Mouse (Mus musculus): ENCODE data around the gene Gna13. TPM values are rescaled to one million over a fixed set of nuclear protein-coding genes. Genes with fewer than 3 reads are reported as not detected.

The Gna13 gene
- 32.2 and 32.7 TPM in 2 replicates for polyA plus RNA-seq (2015; fragmentation: Nextera tagmentation; extraction: Ambion mirVana)

GRCm38 (mm10) chr11:109362463-109363190 lies at the start of gene Gna13:
Gna13 (plus strand) TSS chr11:109362831.
- H3K9ac ChIP-seq = peak within 1 kb of the TSS; percentile 92
- peak; percentile 89 for ATAC-seq
- H3K4me1 ChIP-seq (replicated peaks) = peaks cover 36% of the 10 kb centered on the region
- H3K36me3 ChIP-seq = no peaks in the 10 kb centered on the region
- whole genome bisulfite sequencing = under 1% methylated on average over 52 of the region's 89 CpGs
- peak within 1 kb of the TSS; percentile 60 for H3K4me2 ChIP-seq (replicated peaks)
- peak within 1 kb of the TSS; percentile 98 for H3K27ac ChIP-seq
- H3K4me3 ChIP-seq (replicated peaks) = peak within 1 kb of the TSS; percentile 85
- H3K9me3 ChIP-seq = no peaks in the 10 kb centered on the region
- no peaks in the 10 kb centered on the region for H3K27me3 ChIP-seq (replicated peaks)

GRCm38 (mm10) chr11:109316921-109317320 lies 45.7 kb upstream of the Gna13 start:
- Histone ChIP-seq H3K36me3 (no peaks in the 10 kb centered on the region), H3K27me3 (replicated peaks) (peaks cover 3% of the 10 kb centered on the region; the same call in 1 of the 2 replicates), H3K9ac (no peak overlapping the region), H3K4me2 (replicated peaks) (no peak overlapping the region), H3K4me3 (replicated peaks) (no peak overlapping the region), H3K9me3 (no peaks in the 10 kb centered on the region), H3K27ac (no peak overlapping the region), H3K4me1 (replicated peaks) (peaks cover 3% of the 10 kb centered on the region; the same call in 1 of the 2 replicates)
- no peak for ATAC-seq
- 44% methylated on average over 4 of the region's 4 CpGs for WGBS

GRCm38 (mm10) chr11:109319471-109319870 lies 43.2 kb upstream of the Gna13 start:
- Histone ChIP-seq H3K27ac (no peak overlapping the region), H3K4me2 (replicated peaks) (no peak overlapping the region), H3K4me3 (replicated peaks) (no peak overlapping the region), H3K36me3 (no peaks in the 10 kb centered on the region), H3K27me3 (replicated peaks) (peaks cover 3% of the 10 kb centered on the region; the same call in 1 of the 2 replicates), H3K9me3 (no peaks in the 10 kb centered on the region), H3K4me1 (replicated peaks) (peaks cover 3% of the 10 kb centered on the region; the same call in 1 of the 2 replicates), H3K9ac (no peak overlapping the region)
- ATAC-seq = no peak
- 89% methylated on average over 4 of the region's 4 CpGs for WGBS

GRCm38 (mm10) chr11:109319946-109320345 lies 42.7 kb upstream of the Gna13 start:
- no peak for ATAC-seq
- Histone ChIP-seq H3K36me3 (no peaks in the 10 kb centered on the region), H3K9me3 (no peaks in the 10 kb centered on the region), H3K27me3 (replicated peaks) (peaks cover 3% of the 10 kb centered on the region; the same call in 1 of the 2 replicates), H3K4me1 (replicated peaks) (peaks cover 3% of the 10 kb centered on the region; the same call in 1 of the 2 replicates), H3K27ac (peak overlapping the region; percentile 32; the same call in 1 of the 2 replicates), H3K4me2 (replicated peaks) (no peak overlapping the region), H3K4me3 (replicated peaks) (no peak overlapping the region), H3K9ac (no peak overlapping the region)
- 72% methylated on average over 5 of the region's 5 CpGs for WGBS

GRCm38 (mm10) chr11:109320361-109320933 lies 42.2 kb upstream of the Gna13 start:
- WGBS = 40% methylated on average over 8 of the region's 8 CpGs
- Histone ChIP-seq H3K4me3 (replicated peaks) (no peak overlapping the region), H3K36me3 (no peaks in the 10 kb centered on the region), H3K9ac (no peak overlapping the region), H3K27ac (peak overlapping the region; percentile 32; the same call in 1 of the 2 replicates), H3K9me3 (no peaks in the 10 kb centered on the region), H3K4me1 (replicated peaks) (peaks cover 3% of the 10 kb centered on the region; the same call in 1 of the 2 replicates), H3K4me2 (replicated peaks) (no peak overlapping the region), H3K27me3 (replicated peaks) (no peaks in the 10 kb centered on the region; the same call in 1 of the 2 replicates)
- peak; percentile 69 for ATAC-seq

GRCm38 (mm10) chr11:109326270-109326669 lies 36.4 kb upstream of the Gna13 start:
- no peak overlapping the region for H3K9ac ChIP-seq

GRCm38 (mm10) chr11:109327381-109327780 lies 35.2 kb upstream of the Gna13 start:
- Histone ChIP-seq H3K4me1 (replicated peaks) (no peaks in the 10 kb centered on the region), H3K4me3 (replicated peaks) (no peak overlapping the region), H3K27ac (no peak overlapping the region), H3K4me2 (replicated peaks) (no peak overlapping the region), H3K9me3 (no peaks in the 10 kb centered on the region), H3K36me3 (no peaks in the 10 kb centered on the region), H3K27me3 (replicated peaks) (no peaks in the 10 kb centered on the region), H3K9ac (no peak overlapping the region)
- no peak for ATAC-seq
- WGBS = 45% methylated on average over 3 of the region's 3 CpGs

More at GRCm38 (mm10) chr11:109326270-109326669, 36.4 kb upstream of the Gna13 start:
- no peaks in the 10 kb centered on the region for H3K36me3 ChIP-seq
- no peaks in the 10 kb centered on the region for H3K27me3 ChIP-seq (replicated peaks)
- ATAC-seq = no peak
- no peak overlapping the region for H3K4me3 ChIP-seq (replicated peaks)
- no peaks in the 10 kb centered on the region for H3K4me1 ChIP-seq (replicated peaks)
- no peak overlapping the region for H3K4me2 ChIP-seq (replicated peaks)
- 50% methylated on average over 13 of the region's 13 CpGs for WGBS
- no peaks in the 10 kb centered on the region for H3K9me3 ChIP-seq
- no peak overlapping the region for H3K27ac ChIP-seq

- Histone ChIP-seq H3K4me2 (replicated peaks) (no peak overlapping the region), H3K4me3 (replicated peaks) (no peak overlapping the region), H3K27ac (no peak overlapping the region), H3K36me3 (no peaks in the 10 kb centered on the region), H3K9me3 (no peaks in the 10 kb centered on the region), H3K9ac (no peak overlapping the region), H3K4me1 (replicated peaks) (no peaks in the 10 kb centered on the region), H3K27me3 (replicated peaks) (no peaks in the 10 kb centered on the region)
- no peak for ATAC-seq
- 78% methylated on average over 10 of the region's 10 CpGs for WGBS
Measured at GRCm38 (mm10) chr11:109327952-109328351, 34.7 kb upstream of the Gna13 start.

- no peak for ATAC-seq
- Histone ChIP-seq H3K4me3 (replicated peaks) (no peak overlapping the region), H3K4me2 (replicated peaks) (no peak overlapping the region), H3K9me3 (no peaks in the 10 kb centered on the region), H3K9ac (no peak overlapping the region), H3K27ac (no peak overlapping the region), H3K27me3 (replicated peaks) (no peaks in the 10 kb centered on the region), H3K4me1 (replicated peaks) (no peaks in the 10 kb centered on the region), H3K36me3 (no peaks in the 10 kb centered on the region)
- 55% methylated on average over 4 of the region's 4 CpGs for WGBS
Measured at GRCm38 (mm10) chr11:109329331-109329730, 33.3 kb upstream of the Gna13 start.

- Histone ChIP-seq H3K9me3 (no peaks in the 10 kb centered on the region), H3K4me2 (replicated peaks) (peak overlapping the region; percentile 57), H3K9ac (no peak overlapping the region), H3K36me3 (no peaks in the 10 kb centered on the region), H3K27ac (no peak overlapping the region), H3K4me1 (replicated peaks) (no peaks in the 10 kb centered on the region), H3K4me3 (replicated peaks) (no peak overlapping the region), H3K27me3 (replicated peaks) (no peaks in the 10 kb centered on the region)
- peak; percentile 73 for ATAC-seq
- 37% methylated on average over 16 of the region's 17 CpGs for WGBS
Measured at GRCm38 (mm10) chr11:109330706-109331393, 31.8 kb upstream of the Gna13 start.

- Histone ChIP-seq H3K4me3 (replicated peaks) (peak overlapping the region; percentile 30), H3K9ac (peak overlapping the region; percentile 2; the same call in 1 of the 2 replicates), H3K36me3 (no peaks in the 10 kb centered on the region), H3K4me2 (replicated peaks) (peak overlapping the region; percentile 57), H3K27ac (no peak overlapping the region), H3K9me3 (no peaks in the 10 kb centered on the region), H3K27me3 (replicated peaks) (no peaks in the 10 kb centered on the region), H3K4me1 (replicated peaks) (no peaks in the 10 kb centered on the region)
- WGBS = 6% methylated on average over 6 of the region's 6 CpGs
- ATAC-seq = peak; percentile 96
Measured at GRCm38 (mm10) chr11:109331424-109331824, 31.2 kb upstream of the Gna13 start.

GRCm38 (mm10) chr11:109332722-109333121 lies 29.9 kb upstream of the Gna13 start:
- 59% methylated on average over 6 of the region's 6 CpGs for whole genome bisulfite sequencing
- no peak for ATAC-seq

More at GRCm38 (mm10) chr11:109332722-109333121, 29.9 kb upstream of the Gna13 start:
- Histone ChIP-seq H3K9ac (no peak overlapping the region), H3K27ac (no peak overlapping the region), H3K36me3 (no peaks in the 10 kb centered on the region), H3K9me3 (no peaks in the 10 kb centered on the region), H3K27me3 (replicated peaks) (no peaks in the 10 kb centered on the region), H3K4me1 (replicated peaks) (no peaks in the 10 kb centered on the region), H3K4me2 (replicated peaks) (no peak overlapping the region), H3K4me3 (replicated peaks) (no peak overlapping the region)

Measured in intestine, embryonic 15.5 days (tissue).